Mouse (Mus musculus) limb, embryonic 14.5 days (tissue): ENCODE measurements around the gene Isg20l2. TPM values are rescaled to one million over a fixed set of nuclear protein-coding genes. Genes with fewer than 3 reads are reported as not detected.

ENCODE experiments used
- ATAC-seq: fragments of 200-750 bp; cut with Nextera tagmentation; 2 replicates; pipeline ENCODE4 v1.8.0; 2017; ENCODE audit warnings: low read depth, moderate number of reproducible peaks, moderate TSS enrichment; ENCODE audit not compliant: low FRiP score
- DNase-seq: peaks from one replicate; pipeline ENCODE4 v3.0.0-alpha.2; 2015; ENCODE audit warnings: low spot score
- H3K27ac ChIP-seq: fragments of 300-500 bp; sonication (generic); replicated peaks from 2 replicates; pipeline ENCODE4 v1.5.1; 2014; ENCODE audit warnings: low read depth, mild to moderate bottlenecking, low read length, moderate library complexity, mixed read lengths
- H3K27me3 ChIP-seq: fragments of 300-500 bp; sonication (generic); 2 replicates; pipeline ENCODE4 v1.6.1; 2014; ENCODE audit warnings: low read length, mixed read lengths; ENCODE audit not compliant: control insufficient read depth, insufficient read depth
- H3K36me3 ChIP-seq: fragments of 300-500 bp; sonication (generic); 2 replicates; pipeline ENCODE4 v1.6.1; 2014; ENCODE audit warnings: mild to moderate bottlenecking, low read length, moderate library complexity, mixed read lengths; ENCODE audit not compliant: control insufficient read depth, insufficient read depth
- H3K4me1 ChIP-seq: fragments of 300-500 bp; sonication (generic); 2 replicates; pipeline ENCODE4 v1.6.1; 2014; ENCODE audit warnings: antibody characterized with exemption, low read length, mixed read lengths; ENCODE audit not compliant: control insufficient read depth, insufficient read depth
- H3K4me2 ChIP-seq: fragments of 300-500 bp; sonication (generic); replicated peaks from 2 replicates; pipeline ENCODE4 v1.6.1; 2014; ENCODE audit warnings: low read depth, mild to moderate bottlenecking, low read length, moderate library complexity; ENCODE audit not compliant: severe bottlenecking
- H3K4me3 ChIP-seq: fragments of 300-500 bp; sonication (generic); replicated peaks from 2 replicates; pipeline ENCODE4 v1.5.1; 2014; ENCODE audit warnings: low read length
- H3K9ac ChIP-seq: fragments of 300-500 bp; sonication (generic); 2 replicates; pipeline ENCODE4 v1.6.1; 2014; ENCODE audit warnings: mild to moderate bottlenecking, low read depth, low read length, moderate library complexity; ENCODE audit not compliant: severe bottlenecking
- H3K9me3 ChIP-seq: fragments of 300-500 bp; sonication (generic); 2 replicates; pipeline ENCODE4 v1.6.1; 2016; ENCODE audit warnings: low read length; ENCODE audit not compliant: control insufficient read depth
- POLR2A ChIP-seq: fragments of 200-500 bp; IDR thresholded peaks from 2 replicates; pipeline ENCODE4 v1.8.0; 2012; ENCODE audit warnings: inconsistent platforms, mild to moderate bottlenecking, moderate library complexity, borderline replicate concordance; ENCODE audit not compliant: insufficient read depth, insufficient read length; ENCODE audit errors: extremely low read depth
- WGBS: fragments of 180-500 bp; shearing (Covaris S2); extraction: QIAGEN DNeasy Blood & Tissue Kit; methylation state at CpG from one replicate; pipeline ENCODE4 v1.1.7; 2014; 5-methylcytosine and 5-hydroxymethylcytosine counted together
- polyA plus RNA-seq, 2 experiments: library from polyadenylated mRNA; depleted of rRNA in 1 of 2; stranded (reverse) in 1 of 2; unstranded in 1 of 2; fragments of >200 nt; fragmentation: Nextera tagmentation in 1 of 2; extraction: Ambion mirVana in 1 of 2; gene quantifications; 2 replicates each; pipeline versions ENCODE4 v1.2.1 to v1.2.3; 2012 to 2014

The Isg20l2 gene
- polyA plus RNA-seq, 2 experiments: 26.7 to 39.7 TPM

- Histone ChIP-seq H3K36me3 (peaks cover 60% of the 10 kb centered on the region), H3K4me1 (peaks cover 11% of the 10 kb centered on the region), H3K9ac (no peak overlapping the region), H3K27ac (no peak overlapping the region), H3K9me3 (no peaks in the 10 kb centered on the region), H3K4me3 (no peak overlapping the region), H3K4me2 (no peak overlapping the region), H3K27me3 (no peaks in the 10 kb centered on the region)
- no peak for DNase-seq
- 80% methylated on average over 5 of the region's 5 CpGs for WGBS
- no peak for ATAC-seq
- TF ChIP-seq POLR2A: no peak
These were observed 3.9 kb downstream of the Isg20l2 start for GRCm38 (mm10) chr3:87934026-87934425.

- DNase-seq (no peak), ATAC-seq (no peak)
- no peaks in the 10 kb centered on the region for H3K9me3 ChIP-seq
- H3K4me3 ChIP-seq: no peak overlapping the region
- H3K27ac ChIP-seq: no peak overlapping the region
- no peaks in the 10 kb centered on the region for H3K27me3 ChIP-seq
- H3K4me2 ChIP-seq: no peak overlapping the region
- no peak for TF ChIP-seq POLR2A
- WGBS: 82% methylated on average over 4 of the region's 4 CpGs
- no peak overlapping the region for H3K9ac ChIP-seq
- H3K4me1 ChIP-seq: peaks cover 7% of the 10 kb centered on the region
- peaks cover 65% of the 10 kb centered on the region for H3K36me3 ChIP-seq
These were observed 4.4 kb downstream of the Isg20l2 start for GRCm38 (mm10) chr3:87934501-87934900.

GRCm38 (mm10) chr3:87935201-87935600 lies 5.1 kb downstream of the Isg20l2 start:
- ATAC-seq: no peak
- no peak for TF ChIP-seq POLR2A
- no peak overlapping the region for H3K27ac ChIP-seq
- H3K9me3 ChIP-seq: no peaks in the 10 kb centered on the region
- H3K36me3 ChIP-seq: peaks cover 72% of the 10 kb centered on the region
- peaks cover 7% of the 10 kb centered on the region for H3K4me1 ChIP-seq
- H3K27me3 ChIP-seq: no peaks in the 10 kb centered on the region
- H3K4me3 ChIP-seq: no peak overlapping the region
- H3K9ac ChIP-seq: no peak overlapping the region
- no peak overlapping the region for H3K4me2 ChIP-seq
- 82% methylated on average over 4 of the region's 4 CpGs for WGBS
- DNase-seq: no peak

DNA sequence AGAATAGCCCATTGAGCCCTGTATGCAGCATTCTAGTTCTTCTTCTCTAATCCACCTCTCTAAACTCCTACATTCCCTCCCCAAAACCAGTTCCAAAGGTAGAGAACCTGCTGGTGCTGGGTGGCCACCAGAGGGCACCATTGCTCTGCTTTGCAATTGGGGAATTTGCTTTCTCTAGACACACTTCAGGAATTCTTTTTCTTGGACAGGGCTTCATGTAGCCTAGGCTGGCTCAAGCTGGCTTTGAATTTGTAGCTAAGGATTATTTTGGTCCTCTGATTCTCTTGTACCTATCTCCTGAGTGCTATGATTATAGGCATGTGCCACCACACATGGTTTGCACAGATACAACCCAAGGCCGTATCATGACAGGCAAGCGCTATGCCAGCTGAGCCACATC lies 5.7 kb downstream of the Isg20l2 start:
- 94% methylated on average over 2 of the region's 2 CpGs for WGBS

GRCm38 (mm10) chr3:87940611-87941010 lies 10.5 kb downstream of the Isg20l2 start:
- no peak for TF ChIP-seq POLR2A
- DNase-seq (no peak), ATAC-seq (no peak)
- no peak overlapping the region for H3K4me2 ChIP-seq
- no peaks in the 10 kb centered on the region for H3K27me3 ChIP-seq
- no peak overlapping the region for H3K9ac ChIP-seq
- H3K4me3 ChIP-seq: no peak overlapping the region
- peaks cover 17% of the 10 kb centered on the region for H3K4me1 ChIP-seq
- no peaks in the 10 kb centered on the region for H3K9me3 ChIP-seq
- H3K27ac ChIP-seq: no peak overlapping the region
- WGBS: 58% methylated on average over 5 of the region's 5 CpGs
- H3K36me3 ChIP-seq: peaks cover 68% of the 10 kb centered on the region

More for the DNA sequence above, 5.7 kb downstream of the Isg20l2 start:
- Histone ChIP-seq H3K4me1 (peaks cover 7% of the 10 kb centered on the region), H3K4me2 (no peak overlapping the region), H3K27ac (no peak overlapping the region), H3K36me3 (peaks cover 77% of the 10 kb centered on the region), H3K27me3 (no peaks in the 10 kb centered on the region), H3K9me3 (no peaks in the 10 kb centered on the region), H3K4me3 (no peak overlapping the region), H3K9ac (no peak overlapping the region)
- peak; percentile 72; the same call in 1 of the 2 replicates for ATAC-seq
- TF ChIP-seq POLR2A: no peak
- DNase-seq: peak; percentile 94

DNA sequence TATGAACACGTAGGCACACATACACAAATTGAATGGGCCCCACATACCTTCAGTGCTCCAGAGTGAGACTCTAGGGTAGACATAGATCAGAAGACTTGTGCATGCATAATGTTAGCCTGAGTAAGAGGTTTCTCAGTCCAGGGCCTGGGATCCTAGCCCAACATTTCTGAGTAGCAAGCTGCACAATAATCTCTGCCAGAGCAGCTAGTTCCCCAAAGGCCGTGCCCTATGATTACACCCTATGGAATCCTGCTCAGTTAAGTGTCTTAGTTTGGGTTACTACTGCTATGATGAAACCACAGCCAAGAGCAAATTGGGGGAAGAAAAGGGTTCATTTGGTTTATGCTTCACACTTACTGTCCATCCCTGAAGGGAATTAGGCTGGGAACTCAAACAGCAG lies 12.4 kb downstream of the Isg20l2 start:
- H3K27ac ChIP-seq: no peak overlapping the region
- no peak for TF ChIP-seq POLR2A
- no peak overlapping the region for H3K4me3 ChIP-seq
- no peak for ATAC-seq
- DNase-seq: no peak
- H3K4me2 ChIP-seq: no peak overlapping the region
- H3K9me3 ChIP-seq: no peaks in the 10 kb centered on the region
- peaks cover 55% of the 10 kb centered on the region for H3K36me3 ChIP-seq
- peaks cover 36% of the 10 kb centered on the region for H3K4me1 ChIP-seq
- no peak overlapping the region for H3K9ac ChIP-seq
- no peaks in the 10 kb centered on the region for H3K27me3 ChIP-seq
- WGBS: 85% methylated on average over 2 of the region's 2 CpGs
